19 mouse cellular contexts compared by ENCODE assay signal in the genomic region with DNA sequence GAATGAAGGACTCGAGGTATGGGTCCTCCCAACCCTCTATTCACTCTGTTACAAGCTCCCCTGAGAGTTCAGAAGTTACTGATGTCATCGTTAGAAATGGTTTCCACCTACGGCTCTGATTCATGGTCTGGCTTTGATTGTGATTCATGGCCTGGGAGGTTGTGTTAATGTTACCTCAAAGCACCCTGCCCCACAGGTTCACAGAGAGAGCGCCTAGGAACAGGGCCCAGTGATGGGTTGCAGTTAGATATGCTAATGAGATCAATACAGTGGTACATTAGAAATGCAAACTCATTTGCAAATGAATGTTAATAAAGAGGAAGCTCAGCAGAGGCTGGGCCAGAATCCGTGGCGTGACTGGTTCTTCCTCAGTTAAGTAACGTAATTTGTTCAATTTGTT.
"Had no signal": no experiment of that assay in that cellular context is flagged by ENCODE, and none has a peak within 500 bp of the region (broad histone marks: within the 10 kb centered on the region; RNA-seq: fewer than 3 reads in every experiment).

No protein-coding gene starts in this region.

- H3K36me3 ChIP-seq: limb, embryonic 10.5 days; limb, embryonic 13.5 days; liver, embryonic 12.5 days; liver, embryonic 15.5 days; lung, embryonic 15.5 days; midbrain, embryonic 10.5 days; midbrain, embryonic 15.5 days; neural tube, embryonic 13.5 days; stomach, embryonic 15.5 days had no signal

- H3K9me3 ChIP-seq: limb, embryonic 10.5 days; limb, embryonic 13.5 days; liver, embryonic 12.5 days; liver, embryonic 15.5 days; lung, embryonic 15.5 days; midbrain, embryonic 10.5 days; midbrain, embryonic 15.5 days; neural tube, embryonic 13.5 days; stomach, embryonic 15.5 days had no signal

- H3K4me1 ChIP-seq: liver, embryonic 12.5 days; liver, embryonic 15.5 days; lung, embryonic 15.5 days; megakaryocyte, embryonic 14.5 days; midbrain, embryonic 10.5 days; stomach, embryonic 15.5 days had no signal

- H3K27me3 ChIP-seq: liver, embryonic 12.5 days; liver, embryonic 15.5 days; lung, embryonic 15.5 days; midbrain, embryonic 15.5 days; stomach, embryonic 15.5 days had no signal

- DNase-seq: kidney, adult 18-20 months; kidney, adult 9 months; kidney, postnatal 4 days; liver; lung, adult 18-20 months; lung, postnatal 10 days; lung, postnatal 36 days; spleen, adult 18-20 months; thymus, postnatal 36 days had no signal

- H3K27ac ChIP-seq: limb, embryonic 10.5 days; limb, embryonic 13.5 days; liver, embryonic 12.5 days; liver, embryonic 15.5 days; lung, embryonic 15.5 days; midbrain, embryonic 10.5 days; midbrain, embryonic 15.5 days; neural tube, embryonic 13.5 days; stomach, embryonic 15.5 days had no signal

- H3K9ac ChIP-seq: limb, embryonic 13.5 days; liver, embryonic 12.5 days; liver, embryonic 15.5 days; lung, embryonic 15.5 days; midbrain, embryonic 15.5 days; neural tube, embryonic 13.5 days; stomach, embryonic 15.5 days had no signal

- H3K4me3 ChIP-seq: limb, embryonic 10.5 days; limb, embryonic 13.5 days; liver, embryonic 12.5 days; liver, embryonic 15.5 days; lung, embryonic 15.5 days; megakaryocyte, embryonic 14.5 days; midbrain, embryonic 10.5 days; midbrain, embryonic 15.5 days; neural tube, embryonic 13.5 days; stomach, embryonic 15.5 days had no signal
